In genomic region chr11:32554141-32555091, GRCm38 (mm10) we compare ENCODE assay signal across 10 mouse cellular contexts. TPM values are rescaled to one million over a fixed set of nuclear protein-coding genes. Genes with fewer than 3 reads are reported as not detected.
DNase-seq lines count a peak whose midpoint lies in the region; ATAC-seq and TF ChIP-seq lines count a peak whose summit lies in the region.
"Had no signal": no experiment of that assay in that cellular context is flagged by ENCODE, and none has a peak within 500 bp of the region (broad histone marks: within the 10 kb centered on the region; RNA-seq: fewer than 3 reads in every experiment).

No protein-coding gene starts in this region.

- no peaks in the 10 kb centered on the region for H3K9me3 ChIP-seq in intestine, postnatal 0 days (ENCODE audit: control insufficient read depth)
- H3K9me3 ChIP-seq in forebrain, embryonic 11.5 days (ENCODE audit: control insufficient read depth, low read length): no peaks in the 10 kb centered on the region
- no peaks in the 10 kb centered on the region for H3K9me3 ChIP-seq in forebrain, embryonic 12.5 days

- peak overlapping the region; percentile 77 for H3K27ac ChIP-seq in intestine, postnatal 0 days (ENCODE audit: low read depth, low read length)
- H3K27ac ChIP-seq in forebrain, embryonic 11.5 days (ENCODE audit: low read depth, low read length): no peak overlapping the region
- H3K27ac ChIP-seq in forebrain, embryonic 12.5 days: no peak overlapping the region

- no peak for TF ChIP-seq CTCF in intestine, postnatal 0 days (IDR thresholded peaks at IDR 0.05; ENCODE audit: low read depth)

- H3K4me2 ChIP-seq in intestine, postnatal 0 days (replicated peaks; ENCODE audit: low read depth): peak overlapping the region; percentile 9; the same call in 1 of the 2 replicates
- no peak overlapping the region for H3K4me2 ChIP-seq in forebrain, embryonic 11.5 days (ENCODE audit: low read depth, low read length, severe bottlenecking)
- no peak overlapping the region for H3K4me2 ChIP-seq in forebrain, embryonic 12.5 days
- H3K4me2 ChIP-seq: lung, embryonic 14.5 days had no signal

- H3K4me3 ChIP-seq in intestine, postnatal 0 days (ENCODE audit: low read depth, low read length): no peak overlapping the region
- H3K4me3 ChIP-seq in forebrain, embryonic 11.5 days (ENCODE audit: low read depth, low read length): no peak overlapping the region
- H3K4me3 ChIP-seq in forebrain, embryonic 12.5 days (replicated peaks): no peak overlapping the region

- peak; percentile 43 to 44 for DNase-seq in lung, postnatal 4 days
- DNase-seq in lung, postnatal 25 days (ENCODE audit: low spot score): no peak
- peak; percentile 37 for DNase-seq in T-cell, adult 2 months (ENCODE audit: low spot score)
- peak; percentile 49 to 69 for DNase-seq in natural killer cell, adult 2 months (ENCODE audit: low spot score in 2 of 2)
- DNase-seq in forebrain, embryonic 11.5 days (ENCODE audit: low spot score): no peak
- DNase-seq: cerebellum, adult 9-10 months; kidney, postnatal 10 days; lung, embryonic 14.5 days had no signal

- H3K4me1 ChIP-seq in intestine, postnatal 0 days (replicated peaks; ENCODE audit: control insufficient read depth, insufficient read depth, low read length): 0 out of 2 replicates have a peak, but pooled peaks cover 10% of the 10 kb centered on the region
- no peaks in the 10 kb centered on the region; the same call in 1 of the 2 replicates for H3K4me1 ChIP-seq in forebrain, embryonic 11.5 days (replicated peaks; ENCODE audit: control insufficient read depth, insufficient read depth, low read length)
- peaks cover 24% of the 10 kb centered on the region for H3K4me1 ChIP-seq in forebrain, embryonic 12.5 days

- peak; percentile 73 for ATAC-seq in intestine, postnatal 0 days
- ATAC-seq in forebrain, embryonic 11.5 days (replicated peaks; ENCODE audit: low FRiP score): no peak
- no peak for ATAC-seq in forebrain, embryonic 12.5 days (ENCODE audit: low FRiP score)

- H3K27me3 ChIP-seq in intestine, postnatal 0 days (replicated peaks; ENCODE audit: control insufficient read depth, insufficient read depth, low read length): no peaks in the 10 kb centered on the region
- no peaks in the 10 kb centered on the region for H3K27me3 ChIP-seq in forebrain, embryonic 11.5 days (ENCODE audit: control insufficient read depth, insufficient read depth, low read length)
- H3K27me3 ChIP-seq in forebrain, embryonic 12.5 days: no peaks in the 10 kb centered on the region

- no peaks in the 10 kb centered on the region for H3K36me3 ChIP-seq in intestine, postnatal 0 days (ENCODE audit: control insufficient read depth, insufficient read depth)
- no peaks in the 10 kb centered on the region for H3K36me3 ChIP-seq in forebrain, embryonic 11.5 days (ENCODE audit: control insufficient read depth, insufficient read depth, low read length)
- no peaks in the 10 kb centered on the region for H3K36me3 ChIP-seq in forebrain, embryonic 12.5 days (replicated peaks)

- WGBS in intestine, postnatal 0 days: 54% methylated on average over 14 of the region's 14 CpGs
- 89% methylated on average over 14 of the region's 14 CpGs for WGBS in forebrain, embryonic 11.5 days
- WGBS in forebrain, embryonic 12.5 days: 94% methylated on average over 14 of the region's 14 CpGs

- no peak overlapping the region for H3K9ac ChIP-seq in intestine, postnatal 0 days (ENCODE audit: low read depth, low read length)
- no peak overlapping the region for H3K9ac ChIP-seq in forebrain, embryonic 11.5 days (ENCODE audit: low read length)
- H3K9ac ChIP-seq in forebrain, embryonic 12.5 days: no peak overlapping the region
- H3K9ac ChIP-seq: lung, embryonic 14.5 days had no signal

RNA-seq across cellular contexts. Expression of gene Stk10, which starts 21.3 kb away (rescaled TPM):
- 2.6 and 2.7 TPM in 2 replicates for polyA plus RNA-seq in intestine, postnatal 0 days (2015; fragmentation: Nextera tagmentation; extraction: Ambion mirVana)
- 1.4 and 1.8 TPM in 2 replicates for polyA plus RNA-seq in forebrain, embryonic 11.5 days (2014; fragmentation: Nextera tagmentation; extraction: Ambion mirVana)
- 2.3 and 2.4 TPM in 2 replicates for polyA plus RNA-seq in forebrain, embryonic 12.5 days (2016; fragmentation: Nextera tagmentation; extraction: Ambion mirVana)

RNA-seq across cellular contexts. Expression of gene Efcab9, which starts 22.5 kb away (rescaled TPM):
- polyA plus RNA-seq in intestine, postnatal 0 days (2015; fragmentation: Nextera tagmentation; extraction: Ambion mirVana): 0.21 and 0.58 TPM in 2 replicates
- 0.29 TPM in 1 of 2 replicates, not detected in the other for polyA plus RNA-seq in forebrain, embryonic 11.5 days (2014; fragmentation: Nextera tagmentation; extraction: Ambion mirVana)
- polyA plus RNA-seq in forebrain, embryonic 12.5 days (2016; fragmentation: Nextera tagmentation; extraction: Ambion mirVana): 0.27 TPM in 1 of 2 replicates, not detected in the other

Comparison
In these comparisons a context has a peak if more than half of its experiments do, and no peak if none do; other contexts are left out.
1. DNase-seq: peak in lung, postnatal 4 days (2 of 2), T-cell, adult 2 months (single experiment) and natural killer cell, adult 2 months (2 of 2); none in lung, postnatal 25 days (single experiment) and forebrain, embryonic 11.5 days (single experiment).